Mouse (Mus musculus) gonadal fat pad, adult 2 months (tissue): ENCODE measurements around the gene Trim12a. TPM values are rescaled to one million over a fixed set of nuclear protein-coding genes. Genes with fewer than 3 reads are reported as not detected.
A peak's percentile ranks its signal among the peaks of the same experiment; 100 is the strongest.
"Not testable (repeated sequence)": the region's sequence is repeated elsewhere in the genome, so short reads cannot be mapped to it uniquely, and the experiment has no call there.

Experiments
- DNase-seq: peaks from one replicate; pipeline ENCODE4 v3.0.0-alpha.2; 2012; ENCODE audit warnings: low read depth
- polyA plus RNA-seq: library from polyadenylated mRNA; depleted of rRNA; stranded (reverse); fragments of >200 nt; gene quantifications from 2 replicates; pipeline ENCODE4 v1.2.3, GENCODE M21; 2012; rRNA removed

Trim12a gene
- 3.6 and 3.8 TPM in 2 replicates for polyA plus RNA-seq

DNA sequence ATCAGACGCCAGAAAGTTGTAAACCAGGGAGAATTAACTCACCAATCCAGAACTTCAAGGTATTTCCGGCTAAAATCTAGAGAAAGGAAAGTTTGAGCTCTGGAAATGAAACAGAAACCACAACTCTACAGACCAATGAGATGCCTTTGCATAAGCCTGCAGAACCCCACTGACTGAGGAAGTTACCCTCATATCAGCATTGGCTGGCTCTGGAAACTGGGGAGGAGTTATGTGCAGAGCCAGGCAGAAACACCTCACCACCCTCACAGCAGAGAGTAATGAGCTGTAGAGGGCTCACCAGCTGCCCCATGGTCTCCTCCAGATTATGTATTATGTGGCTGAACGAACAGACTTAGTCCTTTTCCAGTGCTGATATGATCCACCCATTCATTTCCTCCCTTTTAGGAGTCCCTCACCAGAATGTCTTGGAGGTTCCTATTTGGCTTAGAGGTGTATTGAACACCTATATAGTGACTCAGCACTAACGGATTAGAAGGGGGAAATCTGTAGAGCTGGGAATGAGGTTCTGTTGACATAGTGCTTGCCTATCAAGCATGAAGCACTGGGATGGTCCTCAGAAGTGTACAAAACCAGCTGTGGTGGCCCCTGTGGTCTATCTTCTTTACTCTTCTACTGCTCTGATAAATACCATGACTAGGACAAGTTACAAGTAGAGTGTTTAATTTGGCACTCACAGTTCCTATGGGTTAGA, at the start of gene Trim12a:
TSS of gene Trim12a (minus strand) at position 98 of the 712 bp plus-strand sequence.
- DNase-seq = not testable (repeated sequence)

DNA sequence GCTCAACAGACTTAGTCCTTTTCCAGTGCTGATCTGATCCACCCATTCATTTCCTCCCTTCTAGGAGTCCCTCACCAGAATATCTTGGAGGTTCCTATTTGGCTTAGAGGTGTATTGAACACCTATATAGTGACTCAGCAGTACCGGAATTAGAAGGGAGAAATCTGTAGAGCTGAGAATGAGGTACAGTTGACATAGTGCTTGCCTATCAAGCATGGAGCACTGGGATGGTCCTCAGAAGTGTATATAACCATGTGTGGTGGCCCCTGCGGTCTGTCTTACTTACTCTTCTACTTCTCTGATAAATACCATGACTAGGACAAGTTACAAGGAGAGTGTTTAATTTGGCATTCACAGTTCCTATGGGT, 38.3 kb upstream of the Trim12a start:
- no peak for DNase-seq

DNA sequence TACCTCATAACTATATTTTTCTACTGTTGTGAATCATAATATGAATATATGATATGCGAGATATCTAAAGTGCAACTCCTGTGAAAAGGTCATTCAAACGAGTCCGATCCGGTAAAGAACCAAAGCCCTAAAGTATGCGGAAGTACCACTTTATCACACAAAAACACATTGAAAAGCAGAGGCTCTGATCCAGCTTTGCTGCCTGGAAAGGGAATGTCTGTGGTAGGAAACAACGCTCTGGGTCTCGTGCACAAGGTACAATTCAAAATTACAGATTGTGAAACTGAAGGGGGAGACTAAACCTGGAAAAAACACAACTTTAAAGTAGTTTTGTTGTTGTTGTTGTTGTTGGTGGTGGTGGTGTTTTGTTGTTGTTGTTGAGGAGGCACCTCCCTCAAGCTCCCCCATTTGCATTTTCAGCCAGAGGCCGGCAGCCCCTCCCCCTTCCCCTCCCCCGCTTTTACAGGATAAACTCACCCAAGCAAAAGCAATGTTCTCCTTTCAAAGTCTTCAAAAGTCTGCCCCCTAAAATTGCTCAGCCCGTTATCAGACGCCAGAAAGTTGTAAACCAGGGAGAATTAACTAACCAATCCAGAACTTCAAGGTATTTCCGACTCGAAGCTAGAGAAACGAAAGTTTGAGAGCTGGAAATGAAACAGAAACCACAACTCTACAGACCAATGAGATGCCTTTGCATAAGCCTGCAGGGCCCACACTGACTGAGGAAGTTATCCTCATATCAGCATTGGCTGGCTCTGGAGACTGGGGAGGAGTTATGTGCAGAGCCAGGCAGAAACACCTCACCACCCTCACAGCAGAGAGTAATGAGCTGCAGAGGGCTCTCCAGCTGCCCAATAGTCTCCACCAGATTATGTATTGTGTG, 37.7 kb upstream of the Trim12a start, which contains the start of gene Trim12c:
TSS of gene Trim12c (minus strand) at position 646 of the 883 bp plus-strand sequence.
- peak; percentile 19 for DNase-seq

DNA sequence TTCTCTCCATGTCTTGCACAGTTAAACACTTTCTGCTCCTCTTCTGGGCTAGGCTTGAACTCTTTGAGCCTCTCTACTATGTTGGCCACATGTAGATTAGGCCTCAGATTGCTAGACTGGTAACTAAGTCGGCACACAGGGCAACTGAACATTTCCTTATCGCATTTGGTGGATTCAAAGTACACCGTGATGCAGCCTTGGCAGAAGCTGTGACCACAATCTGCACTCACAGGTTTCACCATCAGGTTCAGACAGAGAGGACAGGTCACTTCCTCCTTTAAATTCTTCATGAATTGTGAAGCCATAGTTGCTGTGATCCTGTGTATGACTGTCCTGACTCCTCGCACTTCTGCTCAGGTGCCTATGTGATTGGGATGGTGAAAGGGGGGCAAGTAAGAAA, 32.8 kb upstream of the Trim12a start:
- DNase-seq = not testable (repeated sequence)

DNA sequence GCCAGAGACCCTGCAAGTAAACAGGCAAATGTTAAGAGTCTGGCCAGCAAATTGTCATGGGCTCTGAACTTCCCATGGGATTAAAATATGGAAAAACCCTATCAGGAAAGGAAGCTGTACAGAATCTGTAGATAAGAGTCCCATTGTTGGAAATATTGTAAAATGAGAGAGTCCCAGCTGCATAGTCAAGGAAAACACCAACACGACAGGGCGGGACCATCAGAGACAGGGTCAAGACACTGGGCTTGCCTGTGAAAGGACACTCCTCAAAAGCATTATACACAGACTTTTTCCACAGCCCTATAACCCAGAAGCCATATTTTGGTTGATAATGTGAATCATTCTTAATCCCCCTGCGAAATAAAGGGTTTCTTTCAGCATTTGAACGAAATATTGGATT, 25.5 kb upstream of the Trim12a start:
- not testable (repeated sequence) for DNase-seq

DNA sequence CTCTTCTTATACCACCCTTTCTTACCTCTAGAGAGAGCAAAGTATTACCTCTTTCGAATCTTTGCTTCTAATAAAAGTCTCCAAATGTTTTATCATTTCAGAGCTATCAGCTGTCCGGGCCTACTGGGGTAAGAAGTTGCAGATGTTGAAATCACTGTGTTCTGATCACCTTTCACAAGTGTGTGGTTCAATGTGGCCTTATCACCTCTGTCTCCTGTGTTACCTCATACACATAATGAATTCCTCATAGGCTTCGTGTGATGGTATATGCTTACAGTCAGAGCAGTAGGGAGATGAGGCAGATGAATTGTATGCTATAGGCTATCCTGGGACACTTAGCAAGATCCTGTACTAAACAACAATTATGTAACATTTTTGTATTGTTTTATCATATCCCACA, 20.3 kb upstream of the Trim12a start:
- DNase-seq = not testable (repeated sequence)

DNA sequence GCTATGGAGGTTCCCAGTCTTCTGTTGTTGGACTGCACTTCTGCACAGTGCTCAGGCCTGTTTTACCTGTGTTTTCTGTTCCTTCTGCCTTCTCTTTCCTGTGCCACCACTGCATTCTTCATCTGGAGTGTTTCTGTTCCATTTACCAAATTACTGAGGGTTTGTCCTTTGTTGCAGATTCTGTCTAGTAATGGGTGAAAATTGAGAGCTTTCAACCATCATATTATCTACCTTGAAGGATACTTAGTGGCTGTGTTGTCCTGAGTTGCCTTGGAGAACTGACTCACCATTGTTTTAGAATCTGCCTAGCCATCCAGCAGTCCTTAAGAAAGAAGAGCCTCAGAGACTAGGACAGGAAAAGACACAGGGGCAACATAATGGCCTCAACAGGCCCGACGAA, 13.9 kb upstream of the Trim12a start, which contains the start of gene Trim34b:
TSS of gene Trim34b (plus strand) at position 301 of the 400 bp plus-strand sequence.
- DNase-seq = not testable (repeated sequence)

DNA sequence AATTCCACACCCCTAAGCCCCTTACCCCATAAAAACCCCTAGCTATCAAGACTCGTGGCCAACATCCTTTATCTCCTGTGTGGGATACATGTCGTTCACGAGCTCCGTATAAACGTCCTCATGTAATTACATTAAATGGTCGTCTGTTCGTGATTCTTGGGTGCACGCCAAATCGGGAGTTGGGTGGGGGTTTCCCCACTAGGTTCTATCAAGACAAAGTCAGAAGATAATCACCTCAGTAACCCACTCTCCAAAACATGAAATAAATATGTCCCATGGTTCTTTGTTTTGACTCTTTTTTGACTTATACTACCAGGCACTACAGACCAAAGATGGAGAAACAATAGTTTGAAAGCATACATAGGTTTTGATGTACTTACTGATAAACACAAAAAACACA, 6.8 kb upstream of the Trim12a start:
- no peak for DNase-seq

DNA sequence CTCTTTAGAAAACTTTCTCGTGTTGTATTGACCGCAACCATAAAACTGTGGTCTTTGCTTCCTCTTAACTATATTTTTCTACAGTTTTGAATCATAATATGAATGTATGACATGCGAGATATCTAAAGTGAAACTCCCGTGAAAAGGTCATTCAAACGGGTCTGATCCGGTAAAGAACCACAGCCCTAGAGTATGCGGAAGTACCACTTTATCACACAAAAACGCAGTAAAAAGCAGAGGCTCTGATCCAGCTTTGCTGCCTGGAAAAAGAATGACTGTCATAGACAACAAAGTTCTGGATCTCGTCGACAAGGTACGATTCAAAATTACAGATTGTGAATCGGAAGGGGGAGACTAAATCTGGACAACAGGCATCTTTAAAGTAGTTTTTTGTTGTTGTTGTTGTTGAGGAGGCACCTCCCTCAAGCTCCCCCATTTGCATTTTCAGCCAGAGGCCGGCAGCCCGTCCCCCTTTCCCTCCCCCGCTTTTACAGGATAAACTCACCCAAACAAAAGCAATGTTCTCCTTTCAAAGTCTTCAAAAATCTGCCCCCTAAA, 391 bp downstream of the Trim12a start:
- peak; percentile 1 for DNase-seq

DNA sequence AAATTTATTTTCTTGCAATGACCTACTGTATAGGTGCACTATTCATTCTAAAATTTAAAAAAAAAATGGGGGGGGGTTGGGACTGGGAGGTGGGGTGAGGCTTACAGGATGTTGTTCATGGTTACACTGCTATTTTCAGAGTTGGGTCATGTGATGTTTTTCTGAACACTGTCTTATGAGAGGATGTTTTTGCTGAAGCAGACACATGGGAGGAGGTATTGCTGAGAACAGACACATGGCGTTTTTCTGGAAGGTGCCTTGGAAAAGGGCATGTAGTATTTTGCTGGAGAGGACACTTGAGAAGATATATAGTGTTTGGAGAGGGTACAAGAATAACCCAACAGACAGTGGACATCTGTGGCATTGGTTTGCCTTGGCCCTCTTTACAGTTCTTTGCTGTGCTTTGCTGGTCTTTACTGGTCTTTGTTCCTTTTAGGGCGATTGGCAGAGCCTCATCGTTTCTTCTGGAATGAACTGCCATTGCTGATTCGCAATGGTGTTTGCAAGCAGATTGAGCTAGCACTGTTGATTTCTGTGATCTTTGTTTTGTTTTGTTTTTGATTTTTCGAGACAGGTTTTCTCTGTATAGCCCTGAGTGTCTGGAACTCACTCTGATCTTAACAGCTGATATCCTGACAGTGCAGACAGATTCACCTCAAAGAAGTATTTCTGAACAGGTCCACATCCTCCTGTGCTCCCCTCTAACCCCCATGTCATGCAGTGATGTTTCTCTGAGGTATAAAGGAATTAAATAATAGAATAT, 23.4 kb downstream of the Trim12a start:
- no peak for DNase-seq

DNA sequence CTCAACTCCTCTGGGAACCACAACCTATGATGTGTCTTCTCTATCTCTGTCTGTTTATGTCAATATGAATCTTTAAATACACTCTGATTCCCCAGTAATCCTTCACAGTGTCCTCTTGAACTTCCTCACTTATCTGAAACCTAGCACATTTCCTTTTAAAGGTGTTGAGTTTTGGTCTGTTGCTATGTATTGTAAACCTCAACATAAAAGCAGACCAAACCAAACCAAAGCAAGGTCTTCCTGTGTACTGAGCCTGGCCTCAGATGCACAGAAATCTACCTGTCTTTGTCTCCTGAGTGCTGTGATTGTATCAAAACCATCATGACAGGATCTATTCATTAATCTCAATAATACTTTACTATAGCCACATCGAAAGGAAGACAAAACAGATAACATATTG, 24.6 kb downstream of the Trim12a start:
- DNase-seq = no peak

DNA sequence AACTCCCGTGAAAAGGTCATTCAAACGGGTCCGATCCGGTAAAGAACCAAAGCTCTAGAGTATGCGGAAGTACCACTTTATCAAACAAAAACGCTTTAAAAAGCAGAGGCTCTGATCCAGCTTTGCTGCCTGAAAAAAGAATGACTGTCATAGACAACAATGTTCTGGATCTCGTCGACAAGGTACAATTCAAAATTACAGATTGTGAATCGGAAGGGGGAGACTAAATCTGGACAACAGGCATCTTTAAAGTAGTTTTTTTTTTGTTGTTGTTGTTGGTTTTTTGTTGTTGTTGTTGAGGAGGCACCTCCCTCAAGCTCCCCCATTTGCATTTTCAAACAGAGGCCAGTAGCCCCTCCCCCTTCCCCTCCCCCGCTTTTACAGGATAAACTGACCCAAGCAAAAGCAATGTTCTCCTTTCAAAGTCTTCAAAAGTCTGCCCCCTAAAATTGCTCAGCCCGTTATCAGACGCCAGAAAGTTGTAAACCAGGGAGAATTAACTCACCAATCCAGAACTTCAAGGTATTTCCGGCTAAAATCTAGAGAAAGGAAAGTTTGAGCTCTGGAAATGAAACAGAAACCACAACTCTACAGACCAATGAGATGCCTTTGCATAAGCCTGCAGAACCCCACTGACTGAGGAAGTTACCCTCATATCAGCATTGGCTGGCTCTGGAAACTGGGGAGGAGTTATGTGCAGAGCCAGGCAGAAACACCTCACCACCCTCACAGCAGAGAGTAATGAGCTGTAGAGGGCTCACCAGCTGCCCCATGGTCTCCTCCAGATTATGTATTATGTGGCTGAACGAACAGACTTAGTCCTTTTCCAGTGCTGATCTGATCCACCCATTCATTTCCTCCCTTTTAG, 27.5 kb downstream of the Trim12a start, which contains the start of gene Trim5:
TSS of gene Trim5 (minus strand) at position 519 of the 868 bp plus-strand sequence.
- not testable (repeated sequence) for DNase-seq

DNA sequence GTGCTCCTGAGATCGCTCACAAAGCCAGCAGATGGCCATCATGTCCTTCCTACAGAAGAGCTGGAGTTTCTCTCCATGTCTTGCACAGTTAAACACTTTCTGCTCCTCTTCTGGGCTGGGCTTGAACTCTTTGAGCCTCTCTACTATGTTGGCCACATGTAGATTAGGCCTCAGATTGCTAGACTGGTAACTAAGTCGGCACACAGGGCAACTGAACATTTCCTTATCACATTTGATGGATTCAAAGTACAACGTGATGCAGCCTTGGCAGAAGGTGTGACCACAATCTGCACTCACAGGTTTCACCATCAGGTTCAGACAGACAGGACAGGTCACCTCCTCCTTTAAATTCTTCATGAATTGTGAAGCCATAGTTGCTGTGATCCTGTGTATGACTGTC, 35.9 kb downstream of the Trim12a start:
- DNase-seq = not testable (repeated sequence)

DNA sequence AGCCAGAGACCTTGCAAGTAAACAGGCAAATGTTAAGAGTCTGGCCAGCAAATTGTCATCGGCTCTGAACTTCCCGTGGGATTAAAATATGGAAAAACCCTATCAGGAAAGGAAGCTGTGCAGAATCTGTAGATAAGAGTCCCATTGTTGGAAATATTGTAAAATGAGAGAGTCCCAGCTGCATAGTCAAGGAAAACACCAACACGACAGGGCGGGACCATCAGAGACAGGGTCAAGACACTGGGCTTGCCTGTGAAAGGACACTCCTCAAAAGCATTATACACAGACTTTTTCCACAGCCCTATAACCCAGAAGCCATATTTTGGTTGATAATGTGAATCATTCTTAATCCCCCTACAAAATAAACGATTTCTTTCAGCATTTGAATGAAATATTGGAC, 49.9 kb downstream of the Trim12a start:
- not testable (repeated sequence) for DNase-seq

DNA sequence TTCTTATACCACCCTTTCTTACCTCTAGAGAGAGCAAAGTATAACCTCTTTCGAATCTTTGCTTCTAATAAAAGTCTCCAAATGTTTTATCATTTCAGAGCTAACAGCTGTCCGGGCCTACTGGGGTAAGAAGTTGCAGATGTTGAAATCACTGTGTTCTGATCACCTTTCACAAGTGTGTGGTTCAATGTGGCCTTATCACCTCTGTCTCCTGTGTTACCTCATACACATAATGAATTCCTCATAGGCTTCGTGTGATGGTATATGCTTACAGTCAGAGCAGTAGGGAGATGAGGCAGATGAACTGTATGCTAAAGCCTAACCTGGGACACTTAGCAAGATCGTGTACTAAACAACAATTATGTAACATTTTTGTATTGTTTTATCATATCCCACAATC, 54.9 kb downstream of the Trim12a start:
- DNase-seq = not testable (repeated sequence)

Other genes starting within 250 kb of the Trim12a start
- not detected in 2 replicates for gene Olfr644, start 243.6 kb downstream of the Trim12a start, polyA plus RNA-seq
- not detected in 2 replicates for gene Olfr645, start 230.0 kb downstream of the Trim12a start, polyA plus RNA-seq
- not detected in 2 replicates for gene Olfr646, start 210.6 kb downstream of the Trim12a start, polyA plus RNA-seq
- gene Ubqln5, start 185.6 kb downstream of the Trim12a start, polyA plus RNA-seq = 0.14 and 0.34 TPM in 2 replicates
- gene Olfr643, start 178.1 kb downstream of the Trim12a start, polyA plus RNA-seq = not detected in 2 replicates
- 1.6 and 2.4 TPM in 2 replicates for gene Ubqln3, start 172.2 kb downstream of the Trim12a start, polyA plus RNA-seq
- 2.4 TPM in 2 replicates for gene Ubqlnl, start 164.9 kb downstream of the Trim12a start, polyA plus RNA-seq
- 0.05 TPM in 1 of 2 replicates, not detected in the other for gene Olfm5, start 150.6 kb downstream of the Trim12a start, polyA plus RNA-seq
- 0.05 TPM in 1 of 2 replicates, not detected in the other for gene Olfr648, start 132.1 kb downstream of the Trim12a start, polyA plus RNA-seq
- gene Olfr649, start 119.5 kb downstream of the Trim12a start, polyA plus RNA-seq = not detected in 2 replicates
- gene Trim6, start 96.7 kb downstream of the Trim12a start, polyA plus RNA-seq = 1.3 TPM in 2 replicates
- 4.7 and 5.2 TPM in 2 replicates for gene Trim34a, start 71.0 kb downstream of the Trim12a start, polyA plus RNA-seq
- 0.42 TPM in 2 replicates for gene Trim5, start 27.4 kb downstream of the Trim12a start, polyA plus RNA-seq
- gene Trim34b, start 14.0 kb upstream of the Trim12a start, polyA plus RNA-seq = 3.6 and 4.3 TPM in 2 replicates
- gene Trim12c, start 37.9 kb upstream of the Trim12a start, polyA plus RNA-seq = 5.0 and 5.3 TPM in 2 replicates
- gene Trim30b, start 54.4 kb upstream of the Trim12a start, polyA plus RNA-seq = 0.11 and 0.12 TPM in 2 replicates
- 0.14 and 0.18 TPM in 2 replicates for gene Trim30c, start 85.4 kb upstream of the Trim12a start, polyA plus RNA-seq
- gene Trim30a, start 149.7 kb upstream of the Trim12a start, polyA plus RNA-seq = 3.0 and 4.6 TPM in 2 replicates
- gene Trim30d, start 192.4 kb upstream of the Trim12a start, polyA plus RNA-seq = 1.2 and 1.7 TPM in 2 replicates
- not detected in 2 replicates for gene Olfr651, start 234.7 kb upstream of the Trim12a start, polyA plus RNA-seq
- gene Olfr652, start 245.4 kb upstream of the Trim12a start, polyA plus RNA-seq = not detected in 2 replicates